Mouse (Mus musculus): ENCODE measurements around the gene Gpr157. TPM values are rescaled to one million over a fixed set of nuclear protein-coding genes. Genes with fewer than 3 reads are reported as not detected.

Gpr157 gene
- polyA plus RNA-seq, 1 experiment from 2014 or later: 1.5 TPM

- no peaks in the 10 kb centered on the region for H3K27me3 ChIP-seq (ENCODE audit: insufficient read depth, low read length)
- H3K4me2 ChIP-seq: no peak overlapping the region
- DNase-seq: no peak
- H3K36me3 ChIP-seq (ENCODE audit: insufficient read depth): peaks cover 3% of the 10 kb centered on the region; the same call in 1 of the 2 replicates
- no peak overlapping the region for H3K4me3 ChIP-seq (ENCODE audit: low read depth, low read length)
- H3K9me3 ChIP-seq (ENCODE audit: low read depth, low read length): no peaks in the 10 kb centered on the region
- ATAC-seq (ENCODE audit: insufficient read depth): no peak; the same call in 1 of the 2 replicates
- no peak overlapping the region for H3K27ac ChIP-seq (ENCODE audit: low read depth)
- H3K4me1 ChIP-seq (ENCODE audit: insufficient read depth): no peaks in the 10 kb centered on the region
- no peak for TF ChIP-seq CTCF (IDR thresholded peaks at IDR 0.05; ENCODE audit: low read depth)
- 63% methylated on average over 12 of the region's 12 CpGs for WGBS
- no peak overlapping the region for H3K9ac ChIP-seq
These were observed 18.9 kb upstream of the Gpr157 start for GRCm38 (mm10) chr4:150068216-150068615.

GRCm38 (mm10) chr4:150070136-150070535, 17.0 kb upstream of the Gpr157 start:
- H3K36me3 ChIP-seq (ENCODE audit: insufficient read depth): peaks cover 3% of the 10 kb centered on the region; the same call in 1 of the 2 replicates
- no peak overlapping the region for H3K9ac ChIP-seq
- H3K4me2 ChIP-seq: no peak overlapping the region
- H3K9me3 ChIP-seq (ENCODE audit: low read depth, low read length): no peaks in the 10 kb centered on the region
- H3K4me3 ChIP-seq (ENCODE audit: low read depth, low read length): no peak overlapping the region
- H3K27ac ChIP-seq (ENCODE audit: low read depth): peak overlapping the region; percentile 36; the same call in 1 of the 2 replicates
- H3K27me3 ChIP-seq (ENCODE audit: insufficient read depth, low read length): no peaks in the 10 kb centered on the region
- WGBS: 17% methylated on average over 8 of the region's 8 CpGs
- ATAC-seq (ENCODE audit: insufficient read depth) (peak; percentile 53; the same call in 1 of the 2 replicates), DNase-seq (peak; percentile 60)
- no peaks in the 10 kb centered on the region for H3K4me1 ChIP-seq (ENCODE audit: insufficient read depth)
- TF ChIP-seq CTCF (IDR thresholded peaks at IDR 0.05; ENCODE audit: low read depth): no peak

- no peak overlapping the region for H3K4me2 ChIP-seq
- no peak overlapping the region for H3K4me3 ChIP-seq (ENCODE audit: low read depth, low read length)
- no peaks in the 10 kb centered on the region for H3K4me1 ChIP-seq (ENCODE audit: insufficient read depth)
- DNase-seq (no peak), ATAC-seq (ENCODE audit: insufficient read depth) (no peak)
- WGBS: 52% methylated on average over 15 of the region's 15 CpGs
- H3K27me3 ChIP-seq (ENCODE audit: insufficient read depth, low read length): no peaks in the 10 kb centered on the region
- H3K27ac ChIP-seq (ENCODE audit: low read depth): no peak overlapping the region
- TF ChIP-seq CTCF (IDR thresholded peaks at IDR 0.05; ENCODE audit: low read depth): no peak
- H3K9me3 ChIP-seq (ENCODE audit: low read depth, low read length): no peaks in the 10 kb centered on the region
- no peak overlapping the region for H3K9ac ChIP-seq
- peaks cover 3% of the 10 kb centered on the region; the same call in 1 of the 2 replicates for H3K36me3 ChIP-seq (ENCODE audit: insufficient read depth)
These were observed 14.6 kb upstream of the Gpr157 start for GRCm38 (mm10) chr4:150072416-150073101.

DNA sequence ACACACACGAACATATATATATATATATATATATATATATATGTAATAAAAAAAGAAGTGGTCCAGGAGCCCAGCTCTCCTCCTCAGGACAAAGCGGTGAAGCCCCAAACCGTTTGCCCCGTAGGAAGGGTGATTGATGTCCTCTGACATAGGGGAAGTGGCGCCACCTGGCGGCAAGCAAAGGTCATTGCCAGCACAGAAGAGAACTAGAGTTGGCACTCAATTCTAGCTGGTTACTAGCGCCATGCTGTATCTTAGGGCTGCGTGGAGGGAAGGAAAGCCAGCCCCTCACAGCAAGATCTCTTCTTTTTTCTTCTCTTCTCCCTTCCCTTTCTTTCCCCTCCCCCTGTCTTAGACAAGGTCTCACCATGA, 14.1 kb upstream of the Gpr157 start:
- Histone ChIP-seq H3K9ac (no peak overlapping the region), H3K4me3 (ENCODE audit: low read depth, low read length) (no peak overlapping the region), H3K27ac (ENCODE audit: low read depth) (no peak overlapping the region), H3K4me1 (ENCODE audit: insufficient read depth) (no peaks in the 10 kb centered on the region), H3K9me3 (ENCODE audit: low read depth, low read length) (no peaks in the 10 kb centered on the region), H3K27me3 (ENCODE audit: insufficient read depth, low read length) (no peaks in the 10 kb centered on the region), H3K36me3 (ENCODE audit: insufficient read depth) (peaks cover 3% of the 10 kb centered on the region; the same call in 1 of the 2 replicates), H3K4me2 (no peak overlapping the region)
- TF ChIP-seq CTCF (IDR thresholded peaks at IDR 0.05; ENCODE audit: low read depth): peak; percentile 83
- ATAC-seq (ENCODE audit: insufficient read depth) (no peak), DNase-seq (peak; percentile 74)
- 21% methylated on average over 8 of the region's 8 CpGs for WGBS

- Histone ChIP-seq H3K4me3 (ENCODE audit: low read depth, low read length) (no peak overlapping the region), H3K4me2 (no peak overlapping the region), H3K27ac (ENCODE audit: low read depth) (peak overlapping the region; percentile 19), H3K36me3 (ENCODE audit: insufficient read depth) (no peaks in the 10 kb centered on the region), H3K9me3 (ENCODE audit: low read depth, low read length) (no peaks in the 10 kb centered on the region), H3K9ac (no peak overlapping the region), H3K27me3 (ENCODE audit: insufficient read depth, low read length) (no peaks in the 10 kb centered on the region), H3K4me1 (ENCODE audit: insufficient read depth) (no peaks in the 10 kb centered on the region)
- DNase-seq (no peak), ATAC-seq (ENCODE audit: insufficient read depth) (no peak)
- 77% methylated on average over 7 of the region's 7 CpGs for WGBS
- no peak for TF ChIP-seq CTCF (IDR thresholded peaks at IDR 0.05; ENCODE audit: low read depth)
These were observed 11.8 kb upstream of the Gpr157 start for GRCm38 (mm10) chr4:150075350-150075749.

DNA sequence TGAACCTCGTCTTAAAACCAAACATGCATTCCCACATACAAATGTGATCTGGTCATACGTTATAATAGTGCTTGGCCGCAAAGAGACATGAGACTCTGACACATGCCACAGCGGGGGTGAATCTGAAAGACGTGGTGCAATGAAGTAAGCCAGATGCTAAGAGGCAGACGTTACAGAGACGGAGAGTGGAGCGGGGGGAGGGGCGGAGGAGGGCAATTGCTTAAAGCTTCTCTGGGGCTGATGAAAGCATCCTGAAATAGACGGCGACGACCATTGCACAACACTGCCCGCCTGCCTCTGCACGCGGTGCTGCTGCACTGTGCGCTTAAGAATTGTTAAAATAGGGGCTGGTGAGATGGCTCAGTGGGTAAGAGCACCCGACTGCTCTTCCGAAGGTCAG, 11.0 kb upstream of the Gpr157 start:
- TF ChIP-seq CTCF (IDR thresholded peaks at IDR 0.05; ENCODE audit: low read depth): no peak
- DNase-seq (peak; percentile 81), ATAC-seq (ENCODE audit: insufficient read depth) (peak; percentile 33)
- H3K36me3 ChIP-seq (ENCODE audit: insufficient read depth): no peaks in the 10 kb centered on the region
- H3K4me1 ChIP-seq (ENCODE audit: insufficient read depth): no peaks in the 10 kb centered on the region
- no peak overlapping the region for H3K4me3 ChIP-seq (ENCODE audit: low read depth, low read length)
- H3K9ac ChIP-seq: no peak overlapping the region
- WGBS: 33% methylated on average over 18 of the region's 18 CpGs
- peak overlapping the region; percentile 19 for H3K27ac ChIP-seq (ENCODE audit: low read depth)
- no peaks in the 10 kb centered on the region for H3K9me3 ChIP-seq (ENCODE audit: low read depth, low read length)
- H3K27me3 ChIP-seq (ENCODE audit: insufficient read depth, low read length): no peaks in the 10 kb centered on the region
- no peak overlapping the region for H3K4me2 ChIP-seq

DNA sequence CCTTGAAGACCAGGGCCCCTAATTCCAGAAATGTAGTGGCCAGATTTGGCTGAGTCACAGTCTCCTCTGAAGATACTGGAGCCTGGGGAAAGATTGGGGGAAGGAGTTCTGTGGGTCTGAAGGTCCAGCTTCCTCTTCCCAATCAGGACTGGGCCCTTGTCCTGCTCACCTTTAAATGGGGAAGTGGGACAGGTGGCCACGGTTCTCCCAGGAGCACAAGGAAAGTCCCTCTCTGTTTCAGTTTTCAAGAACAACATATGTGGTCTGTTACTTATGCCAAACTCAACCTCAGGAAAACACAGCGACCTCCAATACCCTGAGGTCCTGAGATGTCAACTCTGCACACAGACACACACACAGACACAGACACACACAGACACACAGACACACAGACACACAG, 8.5 kb upstream of the Gpr157 start:
- H3K27me3 ChIP-seq (ENCODE audit: insufficient read depth, low read length): no peaks in the 10 kb centered on the region
- ATAC-seq (ENCODE audit: insufficient read depth) (no peak), DNase-seq (no peak)
- no peaks in the 10 kb centered on the region for H3K9me3 ChIP-seq (ENCODE audit: low read depth, low read length)
- WGBS: 69% methylated on average over 2 of the region's 2 CpGs
- no peak overlapping the region for H3K9ac ChIP-seq
- TF ChIP-seq CTCF (IDR thresholded peaks at IDR 0.05; ENCODE audit: low read depth): no peak
- no peak overlapping the region for H3K4me3 ChIP-seq (ENCODE audit: low read depth, low read length)
- H3K36me3 ChIP-seq (ENCODE audit: insufficient read depth): no peaks in the 10 kb centered on the region
- peak overlapping the region; percentile 50; the same call in 1 of the 2 replicates for H3K27ac ChIP-seq (ENCODE audit: low read depth)
- H3K4me1 ChIP-seq (ENCODE audit: insufficient read depth): no peaks in the 10 kb centered on the region
- H3K4me2 ChIP-seq: no peak overlapping the region

Measured in lung, embryonic 14.5 days (tissue).